Mouse (Mus musculus) heart, embryonic 15.5 days (tissue): ENCODE results near the gene Yipf2. TPM values are rescaled to one million over a fixed set of nuclear protein-coding genes. Genes with fewer than 3 reads are reported as not detected.
A peak's percentile ranks its signal among the peaks of the same experiment; 100 is the strongest.

Experiments
- ATAC-seq: fragments of 200-750 bp; cut with Nextera tagmentation; replicated peaks from 2 replicates; pipeline ENCODE4 v1.8.0; 2017; ENCODE audit warnings: low read depth, moderate TSS enrichment; ENCODE audit not compliant: insufficient number of reproducible peaks, insufficient read depth, low FRiP score
- H3K27ac ChIP-seq: fragments of 300-500 bp; sonication (generic); 2 replicates; pipeline ENCODE4 v1.5.1; 2015; ENCODE audit warnings: mild to moderate bottlenecking, inconsistent platforms
- H3K27me3 ChIP-seq: fragments of 300-500 bp; sonication (generic); 2 replicates; pipeline ENCODE4 v1.6.1; 2015; ENCODE audit warnings: inconsistent platforms
- H3K36me3 ChIP-seq: fragments of 300-500 bp; sonication (generic); 2 replicates; pipeline ENCODE4 v1.6.1; 2015; ENCODE audit warnings: mild to moderate bottlenecking, inconsistent platforms
- H3K4me1 ChIP-seq: fragments of 300-500 bp; sonication (generic); replicated peaks from 2 replicates; pipeline ENCODE4 v1.6.1; 2015; ENCODE audit warnings: inconsistent platforms
- H3K4me2 ChIP-seq: fragments of 300-500 bp; sonication (generic); 2 replicates; pipeline ENCODE4 v1.6.1; 2015; ENCODE audit warnings: inconsistent platforms, mild to moderate bottlenecking, moderate library complexity
- H3K4me3 ChIP-seq: fragments of 300-500 bp; sonication (generic); 2 replicates; pipeline ENCODE4 v1.5.1; 2015; ENCODE audit warnings: mild to moderate bottlenecking, inconsistent platforms
- H3K9ac ChIP-seq: fragments of 300-500 bp; sonication (generic); 2 replicates; pipeline ENCODE4 v1.6.1; 2015; ENCODE audit warnings: mild to moderate bottlenecking, inconsistent platforms
- H3K9me3 ChIP-seq: fragments of 300-500 bp; sonication (generic); replicated peaks from 2 replicates; pipeline ENCODE4 v1.6.1; 2016; ENCODE audit warnings: inconsistent platforms
- WGBS: fragments of 180-500 bp; shearing (Covaris S2); methylation state at CpG from one replicate; pipeline ENCODE4 v1.1.7; 2015; ENCODE audit warnings: mixed read lengths; 5-methylcytosine and 5-hydroxymethylcytosine counted together
- polyA plus RNA-seq: library from polyadenylated mRNA; unstranded; fragments of >200 nt; fragmentation: Nextera tagmentation; extraction: Ambion mirVana; gene quantifications from 2 replicates; pipeline ENCODE4 v1.2.1, GENCODE M21; 2015

Gene Yipf2
- polyA plus RNA-seq, 1 experiment from 2014 or later: 12.0 TPM

DNA sequence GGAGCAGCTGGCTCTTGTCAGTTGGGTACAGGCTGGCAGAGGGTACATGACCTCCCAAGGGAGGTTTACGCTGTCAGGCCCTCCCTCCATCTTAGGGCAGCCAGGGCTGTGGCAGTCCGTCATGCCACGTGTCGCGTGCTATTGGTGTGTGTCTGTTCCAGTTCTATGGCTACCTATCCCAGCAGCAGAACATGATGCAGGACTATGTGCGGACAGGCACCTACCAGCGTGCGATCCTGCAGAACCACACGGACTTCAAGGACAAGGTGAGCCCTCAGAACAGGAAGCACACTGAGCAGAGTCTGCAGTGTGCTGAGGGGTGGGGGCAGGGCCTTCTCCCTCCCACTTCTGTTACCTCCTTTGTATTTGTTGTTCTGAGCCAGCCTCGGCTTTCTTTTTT, 17.4 kb downstream of the Yipf2 start:
- ATAC-seq: no peak

DNA sequence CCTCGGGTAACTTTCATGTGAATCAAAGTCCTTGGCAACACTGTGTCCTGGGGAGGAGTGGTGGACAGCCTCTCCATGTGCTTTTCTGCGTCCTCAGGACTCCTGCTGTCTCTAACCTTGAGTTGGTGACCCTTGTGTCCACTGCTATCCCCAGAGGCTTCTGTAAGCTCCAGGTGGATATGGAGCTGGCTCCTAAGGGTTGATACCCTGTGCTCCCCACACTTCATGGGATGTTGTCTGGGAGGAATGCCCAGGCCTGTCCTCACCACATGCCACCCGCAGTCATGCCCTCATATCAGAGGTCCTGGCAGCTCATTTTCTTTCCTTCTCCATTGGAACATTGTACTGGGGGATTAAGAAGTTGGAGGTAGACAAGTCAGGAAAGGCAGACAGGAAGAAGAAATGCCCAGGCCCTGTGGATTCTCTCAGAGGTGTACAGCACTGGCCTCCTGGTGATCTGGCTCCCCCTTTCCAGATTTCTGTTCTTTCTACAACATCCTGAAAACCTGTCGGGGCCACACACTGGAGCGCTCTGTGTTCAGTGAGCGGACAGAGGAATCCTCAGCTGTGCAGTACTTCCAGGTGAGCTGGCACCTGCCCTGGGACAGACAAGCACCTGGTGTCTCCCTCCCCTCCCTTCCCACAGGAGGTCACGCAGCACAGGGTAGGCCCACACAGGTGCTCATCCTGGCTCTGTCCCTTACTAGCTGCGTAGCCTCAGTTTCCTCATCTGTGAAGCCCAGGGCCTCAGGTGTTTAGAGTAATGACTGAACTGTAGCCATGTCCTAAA, 18.4 kb downstream of the Yipf2 start:
- Histone ChIP-seq H3K36me3 (peaks cover 76% of the 10 kb centered on the region), H3K4me1 (no peaks in the 10 kb centered on the region), H3K4me3 (no peak overlapping the region), H3K27me3 (no peaks in the 10 kb centered on the region), H3K27ac (no peak overlapping the region), H3K4me2 (no peak overlapping the region), H3K9me3 (no peaks in the 10 kb centered on the region), H3K9ac (no peak overlapping the region)
- 92% methylated on average over 8 of the region's 8 CpGs for WGBS
- ATAC-seq: no peak

More for the DNA sequence above, 17.4 kb downstream of the Yipf2 start:
- no peak overlapping the region for H3K27ac ChIP-seq
- over 99% methylated on average over 10 of the region's 10 CpGs for WGBS
- H3K27me3 ChIP-seq: no peaks in the 10 kb centered on the region
- H3K9ac ChIP-seq: no peak overlapping the region
- no peak overlapping the region for H3K4me2 ChIP-seq
- no peaks in the 10 kb centered on the region for H3K9me3 ChIP-seq
- H3K4me3 ChIP-seq: no peak overlapping the region
- no peaks in the 10 kb centered on the region for H3K4me1 ChIP-seq
- H3K36me3 ChIP-seq: peaks cover 79% of the 10 kb centered on the region

DNA sequence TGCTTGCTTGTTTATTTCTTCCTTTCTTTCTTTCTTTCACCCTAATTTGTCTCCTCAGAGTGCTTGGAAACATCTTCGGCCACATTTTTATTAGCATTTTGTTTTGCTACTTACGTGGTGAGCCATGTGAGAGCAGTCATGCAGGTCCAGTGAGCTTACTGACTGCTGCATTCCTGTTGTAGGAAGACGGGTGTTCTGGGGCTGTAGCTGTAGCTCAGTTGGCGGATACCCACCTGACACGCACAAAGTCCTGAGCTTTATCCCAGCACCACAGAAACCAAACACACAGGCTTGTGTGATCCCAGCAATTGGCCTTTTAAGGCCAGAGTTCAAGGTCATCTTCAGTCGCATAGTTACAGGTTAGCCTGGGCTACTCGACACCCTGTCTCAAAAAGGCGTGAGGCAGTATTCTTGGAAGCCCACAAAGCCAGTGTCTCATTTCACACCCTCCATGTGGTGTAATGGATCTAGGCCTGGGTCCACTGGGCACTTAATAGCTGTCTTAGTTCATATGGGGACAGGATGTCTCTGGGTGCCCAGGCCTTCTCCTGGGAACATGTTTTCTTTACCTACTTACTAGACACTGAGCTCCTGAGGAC, 23.9 kb downstream of the Yipf2 start:
- Histone ChIP-seq H3K9ac (no peak overlapping the region), H3K36me3 (peaks cover 36% of the 10 kb centered on the region), H3K4me3 (no peak overlapping the region), H3K27me3 (no peaks in the 10 kb centered on the region), H3K4me1 (peaks cover 19% of the 10 kb centered on the region), H3K4me2 (no peak overlapping the region), H3K27ac (no peak overlapping the region), H3K9me3 (no peaks in the 10 kb centered on the region)
- WGBS: 83% methylated on average over 8 of the region's 8 CpGs
- no peak for ATAC-seq

DNA sequence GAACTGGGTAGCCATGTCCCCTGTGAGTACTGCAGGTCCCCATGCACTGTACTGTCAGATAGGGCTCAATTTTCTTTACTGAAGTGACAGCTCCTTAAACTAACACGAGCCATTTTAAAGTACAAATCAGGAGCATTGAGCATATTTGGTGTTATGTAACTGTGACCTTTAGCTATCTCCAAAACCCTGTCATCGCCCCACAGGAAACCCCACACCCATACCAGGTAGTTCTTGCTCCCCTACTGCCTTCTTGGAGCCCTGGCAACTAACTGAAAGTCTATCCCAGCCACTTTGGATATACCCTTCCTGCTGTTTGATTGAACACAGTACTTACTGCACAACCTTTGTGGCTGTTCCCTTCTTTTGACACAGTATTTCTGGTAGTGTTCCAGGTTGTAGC, 25.6 kb downstream of the Yipf2 start:
- no peak overlapping the region for H3K4me3 ChIP-seq
- no peaks in the 10 kb centered on the region for H3K9me3 ChIP-seq
- no peak overlapping the region for H3K27ac ChIP-seq
- H3K9ac ChIP-seq: no peak overlapping the region
- no peak overlapping the region for H3K4me2 ChIP-seq
- H3K27me3 ChIP-seq: no peaks in the 10 kb centered on the region
- peaks cover 24% of the 10 kb centered on the region for H3K36me3 ChIP-seq
- no peak for ATAC-seq
- peaks cover 21% of the 10 kb centered on the region for H3K4me1 ChIP-seq
- WGBS: 69% methylated on average over 2 of the region's 2 CpGs

DNA sequence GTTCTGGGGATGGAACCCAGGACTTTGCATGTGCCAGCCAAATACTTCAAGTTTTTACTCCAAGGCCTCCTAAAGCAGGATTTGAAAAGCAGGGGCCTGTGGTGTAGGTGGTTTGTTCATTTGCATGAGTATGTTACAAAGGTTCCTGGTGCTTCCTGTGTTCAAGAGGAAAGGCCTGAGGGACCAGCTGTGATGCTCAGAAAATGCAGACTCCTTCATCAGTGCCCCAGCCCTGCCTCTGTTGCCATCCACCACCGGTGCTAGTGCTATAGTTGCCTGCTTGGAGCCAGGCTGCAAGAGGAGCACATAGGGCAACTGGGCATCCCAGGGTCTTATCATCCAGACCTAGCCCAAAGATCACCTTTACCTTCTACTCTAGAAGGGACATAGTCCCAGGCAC, 26.1 kb downstream of the Yipf2 start:
- Histone ChIP-seq H3K36me3 (peaks cover 20% of the 10 kb centered on the region), H3K9me3 (no peaks in the 10 kb centered on the region), H3K27me3 (no peaks in the 10 kb centered on the region), H3K4me3 (no peak overlapping the region), H3K9ac (no peak overlapping the region), H3K4me1 (peaks cover 21% of the 10 kb centered on the region), H3K4me2 (no peak overlapping the region), H3K27ac (no peak overlapping the region)
- no peak for ATAC-seq
- 76% methylated on average over 1 of the region's 1 CpGs for WGBS

DNA sequence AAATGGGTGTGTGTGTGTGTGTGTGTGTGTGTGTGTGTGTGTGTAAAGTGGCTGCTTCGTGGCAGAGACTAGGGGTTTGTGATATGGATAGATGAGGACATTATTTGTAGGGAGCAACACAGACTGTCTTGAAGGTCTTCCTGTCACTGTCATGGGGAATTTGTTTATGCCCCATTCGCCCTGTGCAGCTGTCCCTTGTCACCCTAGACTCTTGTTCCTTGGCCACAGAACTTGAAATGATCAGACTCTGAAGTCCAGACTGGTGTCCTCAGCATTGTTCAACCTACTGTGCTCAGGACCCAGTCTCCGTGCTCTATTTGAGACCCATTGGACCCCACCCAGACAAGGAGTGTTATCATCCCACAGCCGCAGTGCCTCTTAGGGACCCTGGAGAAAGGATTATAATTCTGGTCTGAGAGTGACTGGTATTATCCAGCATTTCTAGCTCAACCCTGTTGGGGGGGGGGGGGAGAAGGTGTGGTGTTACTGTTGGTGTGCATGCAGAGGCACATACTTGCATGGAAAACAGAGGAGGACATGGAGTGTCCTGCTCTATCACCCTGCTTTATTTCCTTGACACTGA, 27.5 kb downstream of the Yipf2 start:
- no peak for ATAC-seq
- H3K4me1 ChIP-seq: peaks cover 21% of the 10 kb centered on the region

DNA sequence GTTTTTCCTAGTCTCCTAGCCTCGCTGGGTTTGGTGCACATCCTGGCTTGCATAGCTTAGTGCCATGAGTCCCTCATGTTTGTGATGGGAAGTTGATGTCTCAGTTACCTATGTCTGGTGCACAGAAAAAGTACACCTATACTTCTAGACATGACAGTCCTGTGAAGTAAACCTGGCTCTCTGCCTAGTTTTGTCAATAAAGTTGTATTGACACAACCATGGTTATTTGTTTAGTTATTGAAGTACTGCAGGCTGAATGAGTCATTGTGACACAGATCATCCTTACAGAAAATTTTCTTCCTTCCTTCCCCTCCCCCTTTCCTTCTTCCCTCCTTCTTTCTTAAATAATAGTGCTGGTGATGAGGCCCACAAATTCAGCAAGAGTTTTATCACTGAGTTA, 28.2 kb downstream of the Yipf2 start:
- Histone ChIP-seq H3K9ac (no peak overlapping the region), H3K9me3 (no peaks in the 10 kb centered on the region), H3K27me3 (no peaks in the 10 kb centered on the region), H3K27ac (no peak overlapping the region), H3K4me3 (no peak overlapping the region), H3K36me3 (no peaks in the 10 kb centered on the region), H3K4me2 (no peak overlapping the region), H3K4me1 (peaks cover 21% of the 10 kb centered on the region)
- ATAC-seq: no peak
- 58% methylated on average over 1 of the region's 1 CpGs for WGBS

More for the DNA sequence above, 27.5 kb downstream of the Yipf2 start:
- no peaks in the 10 kb centered on the region for H3K9me3 ChIP-seq
- no peak overlapping the region for H3K4me2 ChIP-seq
- WGBS: 56% methylated on average over 4 of the region's 4 CpGs
- H3K27me3 ChIP-seq: no peaks in the 10 kb centered on the region
- no peak overlapping the region for H3K4me3 ChIP-seq
- peaks cover 6% of the 10 kb centered on the region for H3K36me3 ChIP-seq
- H3K27ac ChIP-seq: no peak overlapping the region
- no peak overlapping the region for H3K9ac ChIP-seq

DNA sequence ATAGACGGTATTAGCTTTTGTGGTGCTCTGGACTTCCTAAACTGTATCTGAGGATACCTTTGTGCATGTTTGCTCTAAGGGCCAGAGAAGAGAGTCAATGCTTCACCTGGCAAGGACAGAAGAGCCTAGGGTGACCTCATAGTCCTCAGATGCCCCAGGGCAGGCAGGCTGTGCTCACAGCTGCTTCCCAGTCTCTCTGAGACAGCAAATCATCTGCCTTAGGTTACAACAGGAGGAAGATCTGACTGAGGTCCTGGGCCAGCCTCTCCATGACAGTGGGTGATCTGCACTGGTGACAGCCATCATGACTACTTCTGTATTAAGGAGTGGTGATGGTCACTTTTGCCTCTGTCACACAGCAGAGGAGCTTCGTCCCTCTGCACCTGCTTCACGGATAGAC, 33.5 kb downstream of the Yipf2 start:
- H3K4me3 ChIP-seq: no peak overlapping the region
- WGBS: 92% methylated on average over 3 of the region's 3 CpGs
- H3K27ac ChIP-seq: no peak overlapping the region
- no peaks in the 10 kb centered on the region for H3K9me3 ChIP-seq
- H3K27me3 ChIP-seq: no peaks in the 10 kb centered on the region
- H3K36me3 ChIP-seq: no peaks in the 10 kb centered on the region
- no peak overlapping the region for H3K9ac ChIP-seq
- peaks cover 39% of the 10 kb centered on the region for H3K4me1 ChIP-seq
- ATAC-seq: no peak
- no peak overlapping the region for H3K4me2 ChIP-seq

DNA sequence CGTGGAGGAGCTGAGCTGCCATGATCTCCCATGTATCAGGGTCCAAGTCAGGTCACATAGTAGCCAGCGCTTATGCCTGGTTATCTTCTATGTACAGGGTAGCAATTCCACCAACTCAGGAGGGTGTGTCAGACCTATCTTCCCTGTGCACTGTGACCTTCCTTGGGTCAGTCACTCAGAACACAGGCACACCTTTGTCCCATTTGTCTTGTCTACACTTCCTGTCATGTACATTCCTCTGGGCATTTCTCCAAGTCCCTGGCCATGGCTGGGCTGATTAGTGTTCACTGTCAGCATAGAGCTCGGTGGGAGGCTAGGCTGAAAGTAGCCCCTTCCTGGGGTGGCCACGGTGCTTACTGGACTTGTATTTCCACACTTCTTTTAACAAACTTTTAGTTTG, 34.3 kb downstream of the Yipf2 start:
- 31% methylated on average over 4 of the region's 4 CpGs for WGBS
- Histone ChIP-seq H3K4me3 (no peak overlapping the region), H3K9ac (no peak overlapping the region), H3K4me2 (no peak overlapping the region), H3K36me3 (no peaks in the 10 kb centered on the region), H3K9me3 (no peaks in the 10 kb centered on the region), H3K27ac (peak overlapping the region; percentile 64), H3K4me1 (peaks cover 42% of the 10 kb centered on the region), H3K27me3 (no peaks in the 10 kb centered on the region)
- ATAC-seq: peak; percentile 58; the same call in 1 of the 2 replicates

DNA sequence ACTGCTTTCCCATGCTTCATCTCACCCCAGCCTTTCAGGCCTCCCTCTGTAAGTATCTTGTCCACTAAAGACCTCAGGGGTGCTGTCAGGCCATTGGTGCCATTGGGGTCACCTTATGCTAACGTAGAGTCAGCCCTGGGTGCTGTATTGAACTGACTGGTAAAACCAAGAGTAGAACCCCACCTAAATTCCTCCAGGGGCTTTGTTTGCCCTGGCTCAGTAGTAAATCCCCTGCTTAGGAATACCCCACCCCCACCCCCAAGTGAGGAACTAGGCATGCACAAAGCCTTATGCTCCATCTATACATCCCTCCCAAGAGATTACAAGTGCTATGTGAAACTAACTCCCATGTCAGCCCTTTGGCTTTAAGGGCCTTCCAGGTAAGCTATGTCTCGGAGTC, 35.1 kb downstream of the Yipf2 start:
- Histone ChIP-seq H3K4me2 (no peak overlapping the region), H3K9ac (no peak overlapping the region), H3K27me3 (no peaks in the 10 kb centered on the region), H3K9me3 (no peaks in the 10 kb centered on the region), H3K27ac (no peak overlapping the region), H3K4me3 (no peak overlapping the region), H3K4me1 (peaks cover 42% of the 10 kb centered on the region), H3K36me3 (no peaks in the 10 kb centered on the region)
- 99% methylated on average over 2 of the region's 2 CpGs for WGBS
- no peak for ATAC-seq

DNA sequence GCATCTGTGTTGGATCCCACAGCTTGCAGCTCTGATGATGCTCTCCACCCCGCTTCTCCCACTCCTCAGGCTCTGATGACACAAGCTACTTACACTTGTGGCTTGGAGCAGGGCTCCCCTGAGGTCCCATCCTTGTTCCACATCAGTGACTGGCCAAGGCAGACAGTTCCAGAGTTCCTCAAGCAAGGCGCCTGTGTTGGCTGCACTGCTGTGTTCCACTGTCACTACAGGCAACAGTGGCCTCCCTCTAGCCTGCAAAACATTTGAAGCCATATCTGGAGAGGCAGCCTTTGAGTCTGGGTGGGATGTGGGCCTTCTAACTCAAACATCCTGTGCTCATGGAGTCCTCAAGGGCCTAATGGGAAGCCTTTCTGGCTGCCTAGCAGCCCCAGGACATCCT, 35.6 kb downstream of the Yipf2 start:
- Histone ChIP-seq H3K27ac (no peak overlapping the region), H3K4me2 (no peak overlapping the region), H3K36me3 (no peaks in the 10 kb centered on the region), H3K4me3 (no peak overlapping the region), H3K9me3 (no peaks in the 10 kb centered on the region), H3K9ac (no peak overlapping the region), H3K27me3 (no peaks in the 10 kb centered on the region), H3K4me1 (peaks cover 42% of the 10 kb centered on the region)
- WGBS: 88% methylated on average over 2 of the region's 2 CpGs
- 0 out of 2 replicates have a peak, but pooled peaks have one; percentile 9 for ATAC-seq
